11 mouse cellular contexts compared by ENCODE assay signal in genomic region chr2:45100017-45100416, GRCm38 (mm10). TPM values are rescaled to one million over a fixed set of nuclear protein-coding genes. Genes with fewer than 3 reads are reported as not detected.
DNase-seq lines count a peak whose midpoint lies in the region; ATAC-seq and TF ChIP-seq lines count a peak whose summit lies in the region.
"Had no signal": no experiment of that assay in that cellular context is flagged by ENCODE, and none has a peak within 500 bp of the region (broad histone marks: within the 10 kb centered on the region; RNA-seq: fewer than 3 reads in every experiment).

No protein-coding gene starts in this region.

- no peak for DNase-seq in hindbrain, embryonic 10.5 days (ENCODE audit: low spot score)
- peak; percentile 6 for DNase-seq in right cerebral cortex, postnatal 4 days
- DNase-seq in right cerebral cortex, postnatal 14 days: no peak
- DNase-seq in cerebellum, adult 8-10 months: no peak
- DNase-seq in cerebellum, adult 2 months: no peak
- DNase-seq: adrenal gland, adult 2 months; lung, adult 2 months; thymus, postnatal 36 days had no signal

- no peaks in the 10 kb centered on the region for H3K27me3 ChIP-seq in hindbrain, embryonic 10.5 days (ENCODE audit: insufficient read depth, poor library complexity, severe bottlenecking)
- H3K27me3 ChIP-seq in hindbrain, embryonic 13.5 days: no peaks in the 10 kb centered on the region
- peaks cover 1% of the 10 kb centered on the region; the same call in 1 of the 2 replicates for H3K27me3 ChIP-seq in cerebellum, adult 2 months (ENCODE audit: control insufficient read depth, insufficient read depth, low read length)
- H3K27me3 ChIP-seq: neural tube, embryonic 13.5 days had no signal

- H3K4me2 ChIP-seq in hindbrain, embryonic 13.5 days: no peak overlapping the region
- H3K4me2 ChIP-seq: neural tube, embryonic 13.5 days had no signal

- no peak for TF ChIP-seq POLR2A in cerebellum, adult 2 months (IDR thresholded peaks at IDR 0.05; ENCODE audit: borderline replicate concordance, insufficient read depth, low read length)

- H3K9ac ChIP-seq in hindbrain, embryonic 13.5 days: no peak overlapping the region

- 0 out of 2 replicates have a peak overlapping the region, but pooled peaks have one; percentile 3 for H3K27ac ChIP-seq in hindbrain, embryonic 10.5 days
- H3K27ac ChIP-seq in hindbrain, embryonic 13.5 days: no peak overlapping the region
- no peak overlapping the region; the same call in 1 of the 2 replicates for H3K27ac ChIP-seq in cerebellum, adult 2 months (ENCODE audit: insufficient read depth, low read length)

- H3K4me3 ChIP-seq in hindbrain, embryonic 10.5 days: no peak overlapping the region
- H3K4me3 ChIP-seq in hindbrain, embryonic 13.5 days: no peak overlapping the region
- H3K4me3 ChIP-seq in cerebellum, adult 2 months (replicated peaks; ENCODE audit: insufficient read depth, low read depth, low read length): no peak overlapping the region
- H3K4me3 ChIP-seq: neural tube, embryonic 13.5 days had no signal

- H3K36me3 ChIP-seq in hindbrain, embryonic 10.5 days: peaks cover 22% of the 10 kb centered on the region
- no peaks in the 10 kb centered on the region for H3K36me3 ChIP-seq in hindbrain, embryonic 13.5 days
- H3K36me3 ChIP-seq: neural tube, embryonic 13.5 days had no signal

- H3K9me3 ChIP-seq in hindbrain, embryonic 10.5 days: no peaks in the 10 kb centered on the region
- H3K9me3 ChIP-seq in hindbrain, embryonic 13.5 days: no peaks in the 10 kb centered on the region
- H3K9me3 ChIP-seq: neural tube, embryonic 13.5 days had no signal

- WGBS in hindbrain, embryonic 10.5 days: 83% methylated on average over 4 of the region's 4 CpGs
- 75% methylated on average over 4 of the region's 4 CpGs for WGBS in hindbrain, embryonic 13.5 days
- WGBS in cerebellum, adult 2 months: 60% methylated on average over 4 of the region's 4 CpGs

- no peak for TF ChIP-seq CTCF in cerebellum, adult 2 months (IDR thresholded peaks at IDR 0.05; ENCODE audit: borderline replicate concordance, insufficient read depth, low read depth, low read length)

- peaks cover 100% of the 10 kb centered on the region for H3K4me1 ChIP-seq in hindbrain, embryonic 10.5 days (replicated peaks)
- H3K4me1 ChIP-seq in hindbrain, embryonic 13.5 days (replicated peaks): peaks cover 78% of the 10 kb centered on the region
- no peaks in the 10 kb centered on the region for H3K4me1 ChIP-seq in cerebellum, adult 2 months (ENCODE audit: control insufficient read depth, insufficient read depth, low read length)

- ATAC-seq in hindbrain, embryonic 13.5 days (ENCODE audit: low FRiP score): no peak
- peak; percentile 66 to 76 for ATAC-seq in hematopoietic stem cell, adult 5-6 weeks (replicated peaks in 1 of 2; ENCODE audit: insufficient read depth in 1 of 2, low FRiP score in 2 of 2, low TSS enrichment in 1 of 2, low read depth in 1 of 2, poor library complexity in 2 of 2, severe bottlenecking in 2 of 2)

RNA-seq across cellular contexts. Expression of gene Zeb2, which starts 17.2 kb away (rescaled TPM):
- 49.3 and 54.1 TPM in 2 replicates for polyA plus RNA-seq in hindbrain, embryonic 10.5 days (2016; fragmentation: Nextera tagmentation; extraction: Ambion mirVana)
- polyA plus RNA-seq in hindbrain, embryonic 13.5 days (2015; fragmentation: Nextera tagmentation; extraction: Ambion mirVana): 50.4 and 57.4 TPM in 2 replicates
- 71.9 and 80.3 TPM in 2 replicates for total RNA-seq in hematopoietic stem cell, adult 5-6 weeks (2017)
- polyA plus RNA-seq in cerebellum, adult 2 months (2012; rRNA removed): 35.8 and 40.5 TPM in 2 replicates
